Mouse (Mus musculus) thymus, adult 2 months (tissue): ENCODE measurements around the gene Med24.

Experiments
- CTCF ChIP-seq: fragments of 200-500 bp; IDR thresholded peaks from 2 replicates; pipeline ENCODE4 v1.5.1; 2012; ENCODE audit warnings: mild to moderate bottlenecking, control low read depth, low read length, moderate library complexity, borderline replicate concordance; ENCODE audit not compliant: control insufficient read depth, poor library complexity, insufficient read depth; ENCODE audit errors: extremely low read depth
- POLR2A ChIP-seq: fragments of 200-500 bp; IDR thresholded peaks from 2 replicates; pipeline ENCODE4 v1.6.1; 2012; ENCODE audit warnings: mild to moderate bottlenecking, low read length, control low read depth, moderate library complexity; ENCODE audit not compliant: control insufficient read depth, poor library complexity, insufficient read depth; ENCODE audit errors: extremely low read depth

DNA sequence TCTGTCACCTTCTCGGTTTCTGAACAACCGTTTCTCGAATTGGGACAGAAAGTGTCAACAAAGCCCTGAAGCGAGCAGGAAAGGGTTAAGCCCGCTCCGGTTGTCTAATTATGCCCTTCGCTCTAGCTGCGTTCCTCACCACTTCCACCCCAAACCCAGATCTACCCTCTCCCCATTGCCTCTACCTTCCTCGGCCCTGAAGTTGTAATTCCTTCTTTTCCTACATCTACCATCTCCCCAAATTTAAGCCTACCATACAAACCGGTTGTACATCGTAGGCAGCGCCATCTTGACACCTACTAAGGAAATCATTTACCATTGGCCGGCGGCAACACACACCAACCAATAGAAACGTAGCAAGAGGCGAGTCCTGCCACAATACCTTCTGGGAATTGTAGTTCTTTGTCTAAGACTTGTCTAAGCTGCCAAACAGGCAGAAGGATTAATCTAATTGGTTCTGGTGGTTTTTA, at the start of gene Med24:
- no peak for TF ChIP-seq CTCF
- TF ChIP-seq POLR2A, result no peak
